Mouse (Mus musculus) layer of hippocampus, adult 2 months (tissue): Measurements from ENCODE around the gene Grifin. TPM values are rescaled to one million over a fixed set of nuclear protein-coding genes. Genes with fewer than 3 reads are reported as not detected.

Experiments
- DNase-seq, 2 experiments: peaks; one replicate each; pipeline ENCODE4 v3.0.0; 2022; ENCODE audit warnings: low spot score in 2 of 2
- H3K27ac ChIP-seq: fragments of 200-600 bp; 2 replicates; pipeline ENCODE4 v1.8.1; 2022
- H3K4me3 ChIP-seq: fragments of 200-600 bp; 2 replicates; pipeline ENCODE4 v1.8.1; 2022; ENCODE audit warnings: mild to moderate bottlenecking
- CTCF ChIP-seq: fragments of 200-600 bp; conservative IDR thresholded peaks from 2 replicates; pipeline ENCODE4 v1.8.1; 2022; ENCODE audit warnings: antibody characterized with exemption, mild to moderate bottlenecking, moderate library complexity
- total RNA-seq, 2 experiments: library from RNA; stranded (reverse); gene quantifications; 2 replicates each; pipeline ENCODE4 v1.2.3; 2021

The Grifin gene
- total RNA-seq, 2 experiments from 2014 or later = not detected

DNA sequence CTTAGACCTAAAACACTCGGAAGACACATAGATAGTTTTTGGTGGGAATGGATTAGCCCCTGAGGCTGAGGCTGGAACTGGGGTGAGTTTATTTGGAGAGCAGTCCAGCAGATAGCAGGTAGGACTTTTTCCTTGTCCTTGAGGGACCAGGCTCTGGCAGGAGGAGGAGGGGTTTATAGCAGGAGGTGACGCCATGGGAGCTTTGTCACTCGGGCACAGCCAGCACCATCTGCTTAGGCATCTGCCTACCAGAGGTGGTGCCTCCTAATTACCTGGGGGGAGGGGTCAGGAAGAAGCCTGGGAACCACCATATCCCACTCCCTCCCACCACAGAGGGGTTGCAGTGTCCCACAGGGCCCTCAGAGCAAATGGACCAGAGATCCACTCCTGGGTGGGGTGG, 40.4 kb upstream of the Grifin start:
- TF ChIP-seq CTCF = no peak
- no peak for DNase-seq
- no peak overlapping the region for H3K4me3 ChIP-seq

DNA sequence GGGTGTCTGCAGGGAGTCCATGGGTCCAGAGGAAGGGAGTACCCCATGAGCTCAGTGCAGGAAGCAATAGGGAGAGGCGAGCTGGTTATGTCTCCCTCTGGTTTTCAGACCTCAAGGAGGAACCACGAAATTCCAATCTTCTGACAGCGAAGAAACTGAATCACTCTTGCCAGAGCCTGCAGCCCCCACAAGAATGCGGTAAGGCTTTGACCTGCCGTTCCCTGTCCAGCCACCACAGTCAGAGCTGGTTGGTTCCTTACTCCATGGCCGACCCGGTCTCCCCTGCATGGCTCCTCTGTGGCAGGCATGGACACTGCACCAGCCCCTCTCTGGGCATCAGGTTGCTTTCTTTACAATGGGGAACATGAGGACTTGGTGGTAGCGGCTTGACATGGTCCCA, 39.5 kb upstream of the Grifin start:
- no peak overlapping the region for H3K27ac ChIP-seq
- H3K4me3 ChIP-seq = no peak overlapping the region
- TF ChIP-seq CTCF = no peak
- no peak for DNase-seq

More for the DNA sequence above, 40.4 kb upstream of the Grifin start:
- H3K27ac ChIP-seq = no peak overlapping the region

DNA sequence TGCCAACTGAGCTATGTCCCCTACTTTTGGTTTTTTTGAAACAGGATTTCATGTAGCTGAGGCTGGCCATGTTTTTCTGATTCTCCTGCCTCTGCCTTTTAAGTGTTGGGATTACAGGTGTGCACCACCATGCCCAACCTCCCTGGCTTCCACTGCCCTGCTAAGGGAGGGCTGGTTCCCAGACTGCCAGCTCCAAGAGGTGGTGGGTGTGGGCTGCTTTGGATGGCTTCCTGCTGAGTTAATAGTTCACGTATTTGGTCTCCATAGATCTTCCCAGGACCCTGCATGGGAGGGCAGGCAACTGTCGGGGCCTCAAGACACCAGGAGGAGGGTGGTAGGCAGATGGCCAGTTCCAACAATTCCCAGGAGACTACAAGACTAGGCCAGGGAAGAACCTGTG, 37.7 kb upstream of the Grifin start:
- H3K4me3 ChIP-seq = no peak overlapping the region
- TF ChIP-seq CTCF = no peak
- DNase-seq = no peak
- no peak overlapping the region for H3K27ac ChIP-seq

DNA sequence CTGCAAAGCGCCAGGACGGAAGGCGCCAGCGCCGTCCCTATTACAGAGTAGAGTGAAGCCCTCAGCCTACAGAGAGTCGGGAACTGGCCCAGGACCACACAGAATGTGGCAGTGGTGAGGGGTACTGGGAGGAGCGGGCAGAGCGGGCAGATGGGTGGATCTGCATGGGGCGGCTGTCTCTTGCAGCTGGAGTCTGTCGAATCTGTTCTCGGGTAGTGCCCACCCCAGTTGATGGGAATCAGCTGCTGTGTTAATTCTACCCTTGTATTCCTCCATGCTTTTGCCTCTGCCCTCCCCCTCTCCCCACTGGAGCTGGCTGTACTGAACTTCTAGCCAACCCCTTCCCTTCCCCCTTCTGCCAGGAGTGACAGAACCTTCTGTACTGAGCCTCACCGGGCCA, 36.8 kb upstream of the Grifin start:
- no peak for TF ChIP-seq CTCF
- no peak overlapping the region for H3K27ac ChIP-seq
- no peak for DNase-seq
- no peak overlapping the region for H3K4me3 ChIP-seq

DNA sequence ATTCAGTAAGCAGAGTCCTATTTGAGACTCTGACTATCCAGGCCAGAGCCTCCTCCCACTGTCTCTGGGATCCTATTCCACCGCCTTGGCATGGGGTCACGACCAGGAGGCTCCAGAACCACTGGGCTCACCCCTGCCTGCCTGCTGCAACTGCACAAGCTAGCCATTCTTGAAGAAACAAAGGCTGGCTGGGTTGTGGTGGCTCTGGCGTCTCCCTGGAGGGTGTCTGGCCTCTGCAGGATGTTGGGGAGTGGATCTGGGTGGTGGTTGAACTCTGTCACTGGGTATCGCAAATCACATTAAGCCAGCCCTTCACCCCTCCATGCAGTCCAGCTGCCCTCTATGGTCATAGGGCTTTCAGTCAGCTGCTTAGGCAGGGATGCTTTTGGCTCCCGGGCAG, 35.1 kb upstream of the Grifin start:
- no peak for DNase-seq
- no peak for TF ChIP-seq CTCF
- Histone ChIP-seq H3K4me3 (no peak overlapping the region), H3K27ac (no peak overlapping the region)

DNA sequence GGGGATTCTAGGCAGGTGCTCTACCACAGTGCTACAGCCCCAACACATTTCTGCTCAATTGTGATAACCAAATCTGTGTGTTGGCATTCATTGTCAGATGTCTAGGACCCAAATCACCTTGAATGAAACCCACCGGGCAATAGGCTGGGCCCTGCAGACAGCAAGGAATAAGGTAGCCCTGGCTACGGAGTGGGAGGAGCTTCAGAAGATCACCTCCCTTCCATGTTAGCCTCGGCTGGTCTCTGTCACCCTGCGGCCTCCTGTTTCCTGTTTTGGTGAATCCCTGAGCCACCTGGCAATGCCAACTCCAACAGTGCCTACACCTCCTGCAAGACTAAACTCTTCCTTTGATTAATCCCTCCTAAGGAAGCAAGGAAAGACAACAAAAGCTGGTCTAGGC, 32.9 kb upstream of the Grifin start:
- no peak for DNase-seq

DNA sequence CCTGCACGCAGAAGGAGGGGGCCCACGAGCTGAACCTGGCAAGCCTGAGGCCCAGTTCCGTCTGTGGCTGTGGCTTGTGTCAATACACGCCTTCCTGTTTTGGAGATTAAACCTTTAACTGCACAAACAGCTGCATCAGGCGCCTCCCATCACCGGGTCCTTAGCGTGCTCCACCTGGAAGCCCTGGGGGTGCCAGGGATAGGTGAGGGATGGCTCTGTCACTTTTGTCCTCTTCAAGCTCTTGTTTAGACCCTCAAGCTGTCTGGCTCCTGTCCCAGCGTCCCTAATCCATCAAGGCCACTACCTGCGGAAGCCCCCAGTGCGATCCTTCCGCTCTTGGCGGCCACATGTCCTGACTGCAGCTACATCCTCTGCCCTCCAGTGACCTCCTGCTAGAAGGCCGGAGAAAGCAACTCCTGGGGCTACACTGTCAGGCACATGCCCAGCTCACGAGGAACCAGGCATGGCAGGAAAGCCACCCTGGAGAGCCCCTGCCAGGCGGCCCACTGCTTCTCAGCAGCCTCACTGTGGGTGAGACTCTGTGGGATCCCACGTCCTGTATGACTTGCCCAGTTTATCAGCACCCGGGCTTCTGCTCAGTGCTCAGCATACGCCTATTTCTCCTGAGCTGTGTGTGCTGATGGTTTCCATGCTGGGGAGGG, 32.2 kb upstream of the Grifin start:
- Histone ChIP-seq H3K4me3 (no peak overlapping the region), H3K27ac (no peak overlapping the region)
- no peak for DNase-seq
- TF ChIP-seq CTCF = no peak

More for the DNA sequence above, 32.9 kb upstream of the Grifin start:
- H3K4me3 ChIP-seq = no peak overlapping the region
- no peak overlapping the region for H3K27ac ChIP-seq
- no peak for TF ChIP-seq CTCF

DNA sequence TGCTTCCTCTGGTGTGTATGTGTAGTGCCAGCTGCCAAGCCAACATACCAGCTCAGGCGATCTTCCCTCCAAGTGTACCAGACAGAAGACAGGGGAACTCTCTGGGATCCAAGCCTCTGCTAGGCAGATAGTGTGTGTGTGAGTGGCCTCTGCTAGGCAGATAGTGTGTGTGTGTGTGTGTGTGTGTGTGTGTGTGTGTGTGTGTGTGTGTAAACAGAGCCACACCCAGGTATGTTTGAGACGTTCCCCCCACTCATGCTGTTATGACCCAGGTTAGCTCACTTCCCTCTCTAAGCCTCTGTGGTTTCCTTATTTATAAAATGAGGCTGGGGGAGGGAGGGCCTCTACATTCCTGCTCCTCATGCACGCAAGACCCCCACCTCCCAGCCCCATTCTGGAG, 31.6 kb upstream of the Grifin start:
- H3K4me3 ChIP-seq = no peak overlapping the region
- H3K27ac ChIP-seq = no peak overlapping the region
- no peak for TF ChIP-seq CTCF
- no peak for DNase-seq

DNA sequence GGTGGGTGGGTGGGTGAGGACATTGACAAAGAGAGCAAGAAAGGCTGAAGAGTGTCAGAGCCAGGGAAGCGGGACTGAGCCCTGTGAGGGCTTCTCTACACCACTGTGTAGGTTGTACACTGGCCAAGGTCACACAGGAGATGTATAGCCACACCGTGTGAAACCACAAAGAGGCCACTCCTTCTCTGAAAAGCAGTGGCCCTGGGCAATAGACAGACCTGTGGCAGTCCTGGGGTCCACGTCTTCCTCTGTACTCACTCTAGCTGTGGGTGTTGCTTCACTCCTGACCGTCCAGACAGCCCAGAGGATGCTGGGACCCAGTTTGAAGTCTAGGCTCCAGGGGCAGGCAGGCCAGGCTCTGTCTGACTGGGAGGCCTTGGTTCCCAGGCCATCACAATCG, 30.0 kb upstream of the Grifin start:
- Histone ChIP-seq H3K27ac (no peak overlapping the region), H3K4me3 (no peak overlapping the region)
- DNase-seq = no peak
- no peak for TF ChIP-seq CTCF

DNA sequence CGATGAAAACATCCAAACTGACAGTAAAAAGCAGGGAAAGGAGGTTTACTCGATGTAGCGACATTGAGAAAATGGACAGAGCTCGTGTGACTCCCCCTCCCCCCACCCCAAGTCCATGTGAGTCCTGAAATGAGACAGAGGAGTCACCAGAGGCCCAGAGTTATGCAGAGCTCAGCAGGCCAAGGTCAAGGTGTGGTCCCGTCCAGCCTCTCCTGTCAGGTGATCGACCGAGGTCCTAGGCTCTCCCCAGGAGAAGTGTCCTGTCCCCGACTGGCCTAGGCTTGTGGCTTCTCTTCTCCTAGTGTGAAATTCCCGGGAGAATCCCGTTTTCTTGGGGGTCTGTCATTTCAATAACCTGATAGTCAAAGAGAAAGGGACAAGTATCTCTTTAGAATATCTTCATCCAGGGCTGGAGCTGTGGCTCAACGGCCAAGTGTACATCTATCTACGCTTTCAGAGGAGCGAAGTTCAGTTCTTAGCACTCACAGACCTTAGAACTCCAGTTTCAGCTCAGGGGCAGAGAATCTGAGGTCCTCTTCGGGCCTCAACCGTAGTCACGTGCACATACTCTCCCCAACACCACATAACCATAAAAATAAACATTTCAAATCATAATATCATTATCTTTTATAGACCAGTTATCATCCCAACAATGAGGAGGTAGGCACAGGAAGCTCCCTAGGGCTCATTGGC, 24.4 kb upstream of the Grifin start:
- no peak for TF ChIP-seq CTCF
- H3K27ac ChIP-seq = no peak overlapping the region
- no peak overlapping the region for H3K4me3 ChIP-seq
- DNase-seq = no peak

DNA sequence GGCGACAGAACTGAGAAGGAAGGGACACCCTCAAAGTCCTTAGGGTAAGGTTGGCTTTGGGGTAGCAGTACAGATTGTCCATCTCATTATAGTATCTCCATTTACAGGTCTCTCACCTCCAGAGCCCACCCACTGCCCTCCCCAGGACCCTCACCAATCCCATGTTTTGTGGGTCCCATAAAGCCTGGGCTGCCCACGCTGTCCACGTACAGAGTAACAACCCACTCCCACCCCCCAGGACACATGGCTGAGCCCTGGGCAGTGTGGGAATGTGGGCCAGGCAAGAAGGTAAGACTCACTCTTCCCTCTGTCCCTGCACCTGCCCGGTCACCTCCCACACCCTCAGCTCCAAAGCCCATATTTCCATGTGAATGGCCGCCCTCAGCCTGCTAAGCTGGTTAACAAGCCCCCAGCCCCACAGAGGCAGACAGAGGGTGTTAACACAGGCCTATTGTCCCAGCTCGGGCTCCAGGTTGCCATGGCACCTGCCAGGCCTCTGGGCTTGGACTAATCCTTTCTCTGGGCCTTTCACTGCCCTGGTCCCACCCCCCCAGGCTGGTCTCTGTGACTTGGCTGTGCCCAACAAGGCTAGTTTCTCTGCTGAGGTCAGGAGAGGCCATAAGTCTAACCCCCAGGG, 19.0 kb upstream of the Grifin start:
- no peak for DNase-seq
- TF ChIP-seq CTCF = no peak
- Histone ChIP-seq H3K27ac (no peak overlapping the region), H3K4me3 (no peak overlapping the region)

DNA sequence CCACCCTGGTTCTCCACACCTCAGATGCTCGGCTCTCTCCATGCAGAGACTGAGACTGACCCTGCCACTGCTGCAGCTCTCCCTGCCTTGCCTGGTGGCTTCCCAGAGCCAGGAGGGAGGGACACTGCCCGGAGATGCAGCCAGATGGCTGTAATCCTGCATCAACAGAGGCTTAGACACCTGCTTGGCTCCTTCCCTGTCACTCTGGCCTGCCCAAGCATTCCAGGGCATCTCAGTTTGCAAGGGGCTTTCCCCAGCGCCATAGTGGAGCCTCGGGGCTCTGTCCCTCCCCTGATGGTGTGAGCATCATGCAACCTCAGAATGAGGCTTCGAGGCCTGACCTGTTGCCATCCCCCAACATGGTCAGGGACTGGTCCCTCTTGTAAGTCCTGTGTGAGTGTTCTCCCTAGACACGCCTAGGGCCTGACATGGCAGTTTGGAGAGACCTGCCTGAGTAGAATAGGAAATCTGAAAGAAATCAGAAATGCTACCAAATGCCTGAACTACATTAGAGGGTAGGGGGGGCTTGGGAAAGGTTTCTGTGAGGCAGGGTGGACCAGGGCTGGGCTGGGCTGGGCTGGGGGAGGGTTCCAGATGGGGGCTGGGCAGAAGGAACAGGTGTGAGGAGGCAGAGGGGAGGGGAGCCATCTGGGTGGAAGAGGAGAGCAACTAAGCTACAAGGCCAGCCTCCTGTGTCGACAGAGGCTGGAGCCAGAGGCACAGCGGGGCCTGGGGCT, 18.3 kb upstream of the Grifin start:
- no peak for TF ChIP-seq CTCF
- no peak for DNase-seq
- no peak overlapping the region for H3K4me3 ChIP-seq
- no peak overlapping the region for H3K27ac ChIP-seq

DNA sequence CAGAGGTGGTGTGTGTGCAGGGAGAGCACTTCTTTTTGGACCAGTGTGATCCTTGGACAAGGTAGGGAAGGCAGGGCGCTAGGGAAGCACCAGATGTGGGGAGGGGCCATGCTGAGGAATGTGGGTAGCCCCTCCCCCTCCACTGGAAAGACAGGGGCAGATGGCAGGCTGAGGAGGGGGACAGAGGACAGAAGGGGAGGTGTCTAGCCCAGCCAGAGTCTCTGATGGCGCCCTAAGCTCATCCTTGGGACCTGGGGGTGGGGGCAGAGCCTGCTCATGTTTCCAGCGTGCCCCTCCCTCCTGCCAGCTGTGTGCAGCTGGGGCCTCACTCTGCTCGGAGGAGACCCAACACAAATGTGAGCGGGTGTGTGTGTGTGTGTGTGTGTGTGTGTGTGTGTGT, 16.7 kb upstream of the Grifin start:
- H3K27ac ChIP-seq = no peak overlapping the region
- no peak overlapping the region for H3K4me3 ChIP-seq
- TF ChIP-seq CTCF = no peak
- no peak for DNase-seq
